Mouse (Mus musculus) limb, embryonic 13.5 days (tissue): ENCODE measurements around the gene Nccrp1. TPM values are rescaled to one million over a fixed set of nuclear protein-coding genes. Genes with fewer than 3 reads are reported as not detected.

Experiments used
- ATAC-seq: fragments of 200-750 bp; cut with Nextera tagmentation; 2 replicates; pipeline ENCODE4 v1.8.0; 2017; ENCODE audit warnings: low read depth, moderate number of reproducible peaks, moderate TSS enrichment; ENCODE audit not compliant: low FRiP score
- H3K27ac ChIP-seq: fragments of 300-500 bp; sonication (generic); 2 replicates; pipeline ENCODE4 v1.5.1; 2015; ENCODE audit warnings: inconsistent platforms, mild to moderate bottlenecking, moderate library complexity
- H3K27me3 ChIP-seq: fragments of 300-500 bp; sonication (generic); 2 replicates; pipeline ENCODE4 v1.6.1; 2015; ENCODE audit warnings: mild to moderate bottlenecking, inconsistent platforms
- H3K36me3 ChIP-seq: fragments of 300-500 bp; sonication (generic); 2 replicates; pipeline ENCODE4 v1.6.1; 2015; ENCODE audit warnings: inconsistent platforms, mild to moderate bottlenecking, moderate library complexity
- H3K4me1 ChIP-seq: fragments of 300-500 bp; sonication (generic); 2 replicates; pipeline ENCODE4 v1.6.1; 2015; ENCODE audit warnings: inconsistent platforms
- H3K4me2 ChIP-seq: fragments of 300-500 bp; sonication (generic); replicated peaks from 2 replicates; pipeline ENCODE4 v1.6.1; 2015; ENCODE audit warnings: inconsistent platforms, mild to moderate bottlenecking, moderate library complexity
- H3K4me3 ChIP-seq: fragments of 300-500 bp; sonication (generic); 2 replicates; pipeline ENCODE4 v1.5.1; 2015; ENCODE audit warnings: moderate library complexity, mild to moderate bottlenecking, inconsistent platforms
- H3K9ac ChIP-seq: fragments of 300-500 bp; sonication (generic); 2 replicates; pipeline ENCODE4 v1.6.1; 2015; ENCODE audit warnings: mild to moderate bottlenecking, inconsistent platforms
- H3K9me3 ChIP-seq: fragments of 300-500 bp; sonication (generic); 2 replicates; pipeline ENCODE4 v1.6.1; 2016; ENCODE audit warnings: inconsistent platforms
- WGBS: fragments of 180-500 bp; shearing (Covaris S2); methylation state at CpG from one replicate; pipeline ENCODE4 v1.1.7; 2015; 5-methylcytosine and 5-hydroxymethylcytosine counted together
- microRNA-seq: library from miRNA; unstranded; fragments of <30 nt; microRNA quantifications from one replicate; pipeline ENCODE4, GENCODE M21; 2016
- polyA plus RNA-seq: library from polyadenylated mRNA; unstranded; fragments of >200 nt; fragmentation: Nextera tagmentation; extraction: Ambion mirVana; gene quantifications from 2 replicates; pipeline ENCODE4 v1.2.1, GENCODE M21; 2015

Nccrp1 gene
- polyA plus RNA-seq, 1 experiment from 2014 or later, result not detected

- H3K27ac ChIP-seq, result no peak overlapping the region
- H3K9me3 ChIP-seq, result no peaks in the 10 kb centered on the region; the same call in 1 of the 2 replicates
- 0 out of 2 replicates have a peak, but pooled peaks cover 4% of the 10 kb centered on the region for H3K4me1 ChIP-seq
- H3K36me3 ChIP-seq, result no peaks in the 10 kb centered on the region
- no peak overlapping the region for H3K9ac ChIP-seq
- H3K27me3 ChIP-seq, result no peaks in the 10 kb centered on the region
- H3K4me2 ChIP-seq, result no peak overlapping the region
- no peak for ATAC-seq
- 76% methylated on average over 11 of the region's 11 CpGs for WGBS
- H3K4me3 ChIP-seq, result no peak overlapping the region
These were observed 51.6 kb downstream of the Nccrp1 start for GRCm38 (mm10) chr7:28495426-28495825.

Small RNA genes lying within 50 kb of the gene (microRNA-seq; reads per million reads assigned to microRNA genes)
- 0.52 reads per million for gene Mir7049

Other genes with a start within 250 kb of the Nccrp1 start
- gene Dll3, start 245.0 kb downstream of the Nccrp1 start, polyA plus RNA-seq, result 1.3 and 1.4 TPM in 2 replicates
- gene Timm50, start 235.2 kb downstream of the Nccrp1 start, polyA plus RNA-seq, result 144 and 146 TPM in 2 replicates
- 98.8 and 106 TPM in 2 replicates for gene Supt5, start 208.5 kb downstream of the Nccrp1 start, polyA plus RNA-seq
- 908 and 932 TPM in 2 replicates for gene Rps16, start 196.6 kb downstream of the Nccrp1 start, polyA plus RNA-seq
- gene Plekhg2, start 174.7 kb downstream of the Nccrp1 start, polyA plus RNA-seq, result 89.5 and 98.3 TPM in 2 replicates
- gene Zfp36, start 167.0 kb downstream of the Nccrp1 start, polyA plus RNA-seq, result 8.9 and 10.3 TPM in 2 replicates
- 47.9 and 55.0 TPM in 2 replicates for gene Med29, start 154.5 kb downstream of the Nccrp1 start, polyA plus RNA-seq
- gene Paf1, start 154.3 kb downstream of the Nccrp1 start, polyA plus RNA-seq, result 77.9 and 89.5 TPM in 2 replicates
- gene Gmfg, start 109.8 kb downstream of the Nccrp1 start, polyA plus RNA-seq, result 7.8 and 8.6 TPM in 2 replicates
- 4.1 and 5.0 TPM in 2 replicates for gene Lrfn1, start 95.3 kb downstream of the Nccrp1 start, polyA plus RNA-seq
- gene Ifnl2, start 36.8 kb downstream of the Nccrp1 start, polyA plus RNA-seq, result not detected in 2 replicates
- gene Ifnl3, start 24.4 kb downstream of the Nccrp1 start, polyA plus RNA-seq, result not detected in 2 replicates
- not detected in 2 replicates for gene Sycn, start 6.4 kb downstream of the Nccrp1 start, polyA plus RNA-seq
- gene Samd4b, start 50.9 kb upstream of the Nccrp1 start, polyA plus RNA-seq, result 26.7 and 31.7 TPM in 2 replicates
- 33.2 and 33.4 TPM in 2 replicates for gene Pak4, start 50.9 kb upstream of the Nccrp1 start, polyA plus RNA-seq
- not detected in 2 replicates for gene Acp7, start 84.1 kb upstream of the Nccrp1 start, polyA plus RNA-seq
- gene Fbxo27, start 145.6 kb upstream of the Nccrp1 start, polyA plus RNA-seq, result 7.0 and 7.6 TPM in 2 replicates
- gene Fbxo17, start 169.6 kb upstream of the Nccrp1 start, polyA plus RNA-seq, result 31.8 and 33.9 TPM in 2 replicates
- 113 and 114 TPM in 2 replicates for gene Mrps12, start 194.6 kb upstream of the Nccrp1 start, polyA plus RNA-seq
- gene Sars2, start 194.7 kb upstream of the Nccrp1 start, polyA plus RNA-seq, result 26.7 and 30.4 TPM in 2 replicates
- gene Ccer2, start 208.9 kb upstream of the Nccrp1 start, polyA plus RNA-seq, result not detected in 2 replicates
- gene Sirt2, start 219.5 kb upstream of the Nccrp1 start, polyA plus RNA-seq, result 85.8 and 87.8 TPM in 2 replicates
- gene Nfkbib, start 220.3 kb upstream of the Nccrp1 start, polyA plus RNA-seq, result 41.7 and 46.0 TPM in 2 replicates
- 3.1 and 3.6 TPM in 2 replicates for gene Rinl, start 241.7 kb upstream of the Nccrp1 start, polyA plus RNA-seq